Mouse (Mus musculus) kidney, adult 8-10 months (tissue): ENCODE results near the gene Zgpat.

Experiments
- DNase-seq, 2 experiments: peaks; one replicate each; pipeline ENCODE4 v3.0.0; 2022

Zgpat gene

GRCm38 (mm10) chr2:181364860-181365596, at the start of gene Zgpat, which contains the start of gene Arfrp1:
TSS of gene Zgpat (plus strand) at chr2:181364928.
TSS of gene Arfrp1 (minus strand) at chr2:181365404.
- peak; percentile 86 to 89 for DNase-seq

DNA sequence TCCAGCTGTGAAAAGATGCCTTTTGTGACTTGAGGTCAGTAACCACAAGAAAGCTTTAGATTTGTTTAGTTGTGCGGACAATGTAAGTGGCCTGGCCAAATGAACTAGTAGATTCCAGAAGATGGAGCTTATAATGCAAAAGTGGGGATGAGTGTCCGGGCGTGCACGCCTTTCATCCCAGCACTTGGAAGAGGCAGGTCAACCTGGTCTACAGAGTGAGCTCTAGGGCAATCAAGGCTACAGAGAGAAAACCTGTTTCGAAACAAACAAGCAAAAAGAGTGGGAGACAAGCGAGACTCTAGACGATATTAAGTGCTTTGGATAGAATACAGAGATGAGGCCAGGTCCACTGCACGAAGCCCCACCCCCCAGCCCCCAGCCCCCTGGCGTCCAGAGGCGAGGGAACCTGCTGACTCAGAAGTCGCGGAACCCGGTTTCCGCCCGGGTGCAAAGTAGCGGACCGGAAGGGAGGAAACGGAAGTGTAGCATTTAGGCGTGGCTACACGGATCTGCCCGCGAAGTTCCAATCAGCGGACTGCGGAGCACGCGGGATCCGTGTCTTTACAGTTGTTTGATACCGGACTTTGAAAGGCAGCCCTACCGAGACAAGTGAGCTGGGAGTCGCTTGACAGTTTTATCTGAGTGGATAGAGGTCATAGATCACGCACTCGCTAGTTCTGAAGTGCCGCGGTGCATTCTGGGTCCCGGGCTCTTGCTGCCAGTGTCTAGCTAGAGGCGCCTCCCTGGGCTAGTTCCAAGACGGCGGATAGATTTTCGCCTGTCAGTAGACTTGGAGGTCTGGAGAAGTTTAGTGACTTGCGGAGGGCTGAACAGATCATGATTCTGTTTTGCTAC, 45.3 kb upstream of the Zgpat start, which contains the start of gene Rtel1:
Gene Rtel1, plus strand, starts transcription at position 492 of the 855 bp plus-strand sequence.
- DNase-seq = peak; percentile 66 to 83

GRCm38 (mm10) chr2:181320103-181320499, 44.6 kb upstream of the Zgpat start:
- DNase-seq = no peak

- no peak for DNase-seq
Observed at GRCm38 (mm10) chr2:181322136-181322535, 42.6 kb upstream of the Zgpat start.

GRCm38 (mm10) chr2:181326098-181326497, 38.6 kb upstream of the Zgpat start:
- DNase-seq = no peak

GRCm38 (mm10) chr2:181332542-181332941, 32.2 kb upstream of the Zgpat start:
- no peak for DNase-seq

DNA sequence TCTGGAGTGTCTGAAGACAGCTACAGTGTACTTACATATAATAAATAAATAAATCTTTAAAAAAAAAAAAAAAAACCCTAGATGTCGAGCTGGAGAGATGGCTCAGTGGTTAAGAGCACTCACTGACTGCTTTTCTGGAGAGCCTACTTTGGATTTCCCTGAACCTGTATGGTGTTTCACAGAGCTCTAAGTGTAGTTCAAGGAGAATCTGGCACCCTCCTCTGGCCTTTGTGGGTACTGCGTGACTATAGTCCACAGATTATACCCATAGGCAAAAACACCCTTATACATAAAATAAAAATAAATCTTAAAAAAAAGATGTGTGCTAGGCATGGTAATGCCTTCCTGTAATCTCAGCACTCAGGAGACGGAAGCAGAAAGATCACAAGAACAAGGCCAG, 30.7 kb upstream of the Zgpat start:
- DNase-seq = peak; percentile 54 to 85

DNA sequence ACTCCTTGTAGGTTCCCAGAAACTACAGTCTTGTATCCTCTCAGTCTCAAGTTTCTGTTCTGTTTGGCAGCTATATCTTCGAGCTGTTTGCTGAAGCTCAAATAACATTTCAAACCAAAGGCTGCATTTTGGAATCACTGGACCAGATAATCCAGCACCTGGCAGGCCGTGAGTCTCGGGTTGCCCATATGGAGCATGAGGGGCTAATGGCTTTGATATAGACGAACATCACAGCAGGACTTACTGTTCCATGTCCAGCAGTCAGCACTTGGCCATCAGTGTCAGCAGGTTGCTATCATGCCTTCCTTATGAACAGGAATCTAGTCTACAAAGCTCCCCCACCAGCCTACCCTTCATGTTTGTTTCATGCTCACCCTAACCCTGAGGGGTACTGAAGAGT, 24.3 kb upstream of the Zgpat start:
- no peak for DNase-seq

DNA sequence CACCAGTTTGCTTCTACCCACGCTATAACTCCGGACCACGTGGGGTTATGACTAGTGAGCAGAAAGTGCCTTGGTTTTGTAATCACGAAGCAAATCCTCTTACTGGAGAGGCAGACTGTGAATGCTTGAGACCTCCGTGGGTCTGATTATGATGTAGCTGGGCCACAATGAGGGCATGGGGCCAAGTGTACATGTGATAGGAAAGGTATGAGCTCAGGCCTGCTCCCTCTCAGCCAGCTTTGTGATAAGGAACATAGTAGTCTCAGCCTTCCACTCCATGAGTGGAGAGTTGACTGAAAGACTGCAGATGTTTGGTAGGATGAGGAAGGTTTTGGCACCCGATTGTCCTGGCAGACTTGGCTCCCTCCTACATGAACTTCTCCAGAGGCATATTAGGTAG, 22.0 kb upstream of the Zgpat start:
- no peak for DNase-seq

DNA sequence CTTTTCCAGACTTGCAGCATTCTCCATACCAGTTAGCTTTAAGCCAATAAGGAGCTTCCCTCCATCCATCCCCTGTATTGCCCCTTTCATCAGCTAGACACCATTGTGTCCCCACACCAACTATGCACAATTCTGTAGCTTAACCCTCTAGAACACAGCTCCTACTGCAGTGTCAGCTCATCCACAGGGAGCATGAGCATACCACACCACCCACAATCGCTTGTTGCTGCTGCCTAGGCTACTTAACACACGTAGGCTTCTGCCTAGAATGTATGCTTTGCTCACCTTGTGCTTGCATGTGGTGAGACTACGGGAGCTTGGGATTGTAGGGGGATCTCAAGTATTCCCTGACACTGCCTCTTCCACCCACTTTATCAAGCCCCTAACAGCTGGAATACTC, 7.9 kb upstream of the Zgpat start:
- DNase-seq = no peak

DNA sequence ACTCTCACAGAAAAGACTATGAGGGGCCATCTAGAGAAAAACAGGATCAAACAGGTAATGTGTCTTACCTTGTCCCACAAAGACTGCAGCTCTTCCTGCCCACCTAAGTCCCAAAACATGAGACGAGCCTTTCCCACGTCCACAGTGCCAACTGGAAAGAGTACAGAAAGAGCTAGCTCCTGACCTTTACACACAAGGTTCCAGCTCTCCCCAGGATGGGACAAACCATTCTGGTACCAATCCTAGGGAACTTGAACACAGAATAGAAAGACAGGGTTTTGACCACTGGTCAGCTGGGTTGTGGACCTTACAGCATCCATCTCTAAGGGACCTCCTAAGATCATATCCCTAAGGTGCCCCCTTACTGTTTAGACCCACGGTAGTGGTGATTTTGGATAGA, 782 bp upstream of the Zgpat start:
- no peak for DNase-seq

DNA sequence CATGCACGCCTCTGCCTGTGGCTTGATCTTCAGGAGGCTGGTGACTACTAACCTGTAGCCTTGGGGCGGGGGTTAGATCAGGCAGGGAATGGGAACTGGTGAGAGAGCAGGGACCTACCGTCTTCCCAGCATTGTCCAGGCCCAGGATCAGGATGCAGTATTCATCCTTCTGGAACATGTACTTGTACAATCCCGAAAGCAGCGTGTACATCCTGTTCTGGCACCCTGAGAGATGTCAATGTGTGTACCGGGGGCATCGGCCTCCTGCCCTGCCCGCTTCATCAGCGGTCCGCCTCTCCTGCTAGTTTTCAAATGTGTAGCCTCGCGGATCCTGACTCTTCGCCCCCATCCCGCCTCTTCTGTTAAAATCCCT, 255 bp upstream of the Zgpat start:
- DNase-seq = no peak

GRCm38 (mm10) chr2:181365655-181366075, 937 bp downstream of the Zgpat start:
- no peak for DNase-seq

- DNase-seq = no peak
Observed at GRCm38 (mm10) chr2:181370001-181370400, 5.3 kb downstream of the Zgpat start.

- no peak for DNase-seq
Observed at GRCm38 (mm10) chr2:181375787-181376186, 11.1 kb downstream of the Zgpat start.

DNA sequence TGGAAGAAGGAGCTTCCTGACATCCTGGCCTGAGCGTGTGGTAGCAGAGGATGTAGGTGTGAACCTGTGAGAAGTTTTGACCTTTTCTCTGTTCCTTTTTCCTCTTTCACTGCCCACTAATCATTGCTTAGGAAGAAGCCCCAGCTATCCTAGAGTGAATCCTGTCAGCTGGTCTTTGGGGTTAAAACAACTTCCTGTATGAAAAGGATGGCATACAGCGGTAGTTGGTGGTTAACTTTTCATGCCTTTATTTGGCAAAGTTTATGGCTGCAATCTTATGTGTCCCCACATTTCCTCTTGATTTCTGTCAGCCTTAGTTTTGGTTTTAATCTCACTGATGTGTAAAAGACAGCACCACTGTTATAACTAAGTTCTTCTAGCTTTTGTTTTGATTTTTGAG, 12.5 kb downstream of the Zgpat start:
- no peak for DNase-seq

GRCm38 (mm10) chr2:181378701-181379100, 14.0 kb downstream of the Zgpat start:
- DNase-seq = no peak

- no peak for DNase-seq
Observed at GRCm38 (mm10) chr2:181379778-181380177, 15.1 kb downstream of the Zgpat start, which contains the start of gene Lime1. TSS of gene Lime1 (plus strand) at chr2:181380078.

DNA sequence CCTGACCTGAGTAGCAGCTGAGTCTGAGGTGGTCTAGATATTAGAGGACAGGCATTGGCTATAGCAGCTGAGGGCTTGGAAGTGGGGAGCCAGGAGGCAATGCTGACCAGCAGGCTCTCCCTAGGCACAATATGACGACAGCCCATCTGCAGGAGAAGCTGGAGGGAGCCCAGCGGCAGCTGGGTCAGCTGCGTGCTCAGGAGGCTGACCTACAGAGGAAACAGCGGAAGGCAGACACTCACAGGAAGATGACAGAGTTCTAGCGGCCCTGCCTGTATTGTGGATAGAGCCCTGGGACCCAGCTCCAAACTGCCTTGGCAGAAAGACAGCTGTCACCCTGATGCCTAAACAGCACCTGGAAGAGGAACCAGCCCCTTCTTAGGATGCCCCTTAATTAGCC, 15.5 kb downstream of the Zgpat start:
- DNase-seq = no peak

GRCm38 (mm10) chr2:181381107-181381506, 16.4 kb downstream of the Zgpat start:
- no peak for DNase-seq

GRCm38 (mm10) chr2:181381631-181382306, 17.0 kb downstream of the Zgpat start:
- DNase-seq = no peak

DNA sequence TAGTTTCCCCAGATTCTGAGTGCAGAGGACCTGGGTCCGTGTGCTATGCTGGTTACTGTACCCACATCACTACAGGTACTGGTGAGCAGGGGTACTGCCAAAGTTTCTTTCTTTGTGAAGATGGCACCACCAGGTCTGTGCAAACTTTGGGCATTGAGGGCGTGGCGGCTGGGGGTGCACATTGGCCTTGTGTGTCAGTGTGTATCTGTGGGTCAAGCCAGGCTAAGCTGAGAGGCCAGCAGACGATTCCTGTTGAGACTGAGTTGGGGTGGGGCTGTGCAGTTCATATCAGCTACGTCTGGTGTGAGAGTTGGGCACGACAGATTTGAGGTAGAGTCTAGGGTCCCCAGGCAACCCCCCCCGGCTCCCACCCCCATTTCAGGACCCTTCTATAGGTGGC, 19.7 kb downstream of the Zgpat start:
- DNase-seq = no peak

- no peak for DNase-seq
Observed at GRCm38 (mm10) chr2:181384919-181385391, 20.2 kb downstream of the Zgpat start.
